Mouse (Mus musculus) Muller cell, postnatal 12 days (primary cell): ENCODE results near the gene Pmepa1.

Experiments
- DNase-seq: peaks from one replicate; pipeline ENCODE4 v3.0.0-alpha.2; 2015; ENCODE audit errors: inconsistent ontology term

The Pmepa1 gene

DNA sequence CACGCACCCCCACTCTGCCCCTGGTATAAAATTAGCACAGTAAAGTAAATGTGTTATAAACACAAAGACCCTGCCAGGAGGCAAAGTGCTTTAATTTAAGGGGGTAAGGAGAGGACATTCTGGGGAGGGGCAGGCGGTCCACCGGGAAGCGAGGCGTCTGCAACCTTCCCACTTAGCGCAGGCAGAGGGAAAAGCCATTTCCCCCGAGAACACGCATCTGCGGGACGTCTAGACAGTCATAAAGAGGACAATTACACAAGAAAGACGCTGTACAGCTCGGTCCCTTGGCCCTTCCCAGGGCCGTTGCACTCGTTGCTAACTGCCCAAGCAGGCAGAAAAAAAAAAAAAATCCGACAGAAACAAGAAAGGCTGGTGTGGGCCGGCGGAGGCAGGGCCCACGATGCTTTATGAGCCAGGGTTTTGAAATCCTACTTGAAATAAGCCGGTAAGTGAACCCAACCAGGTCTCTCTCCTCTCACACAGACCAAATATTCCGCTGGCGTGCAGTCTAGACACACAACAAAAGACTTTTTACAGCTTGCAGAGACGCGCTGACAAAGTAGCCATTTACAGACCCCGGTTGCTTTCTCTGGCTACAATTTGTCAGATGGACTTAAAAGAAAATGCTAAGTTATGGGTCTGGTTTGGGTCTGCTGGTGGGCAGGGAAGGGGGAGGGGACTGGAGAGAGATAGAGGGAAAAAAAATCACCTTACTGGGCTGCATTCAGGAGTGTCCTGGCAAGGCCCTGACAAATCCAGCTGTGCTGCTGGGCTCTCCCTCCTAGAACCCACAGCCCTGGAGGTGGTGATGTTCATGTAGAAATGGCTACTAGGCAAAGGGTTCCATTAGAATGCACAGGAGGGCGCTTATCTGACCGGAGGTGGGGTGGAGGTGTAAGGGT is 22.3 kb downstream of the Pmepa1 start:
- no peak for DNase-seq

DNA sequence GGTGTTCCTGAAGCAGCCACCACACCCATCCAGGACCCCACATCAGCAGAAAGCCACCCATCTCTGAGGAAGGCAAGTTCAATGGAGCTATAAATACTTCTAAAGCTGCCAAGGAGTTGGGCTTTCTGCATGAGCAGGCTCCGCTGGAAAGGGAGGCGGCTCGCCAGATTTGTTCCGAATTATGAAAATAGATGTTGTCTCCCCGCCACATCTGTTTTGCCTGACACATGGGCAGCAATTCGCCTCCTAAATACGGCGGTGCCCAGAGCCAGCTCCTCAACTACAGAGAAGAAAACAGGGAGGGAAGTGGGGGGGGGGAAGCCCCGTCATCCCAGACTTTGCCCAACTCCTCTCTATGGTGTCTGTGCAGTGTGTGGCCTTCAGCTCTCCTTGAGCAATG is 24.7 kb downstream of the Pmepa1 start:
- no peak for DNase-seq

DNA sequence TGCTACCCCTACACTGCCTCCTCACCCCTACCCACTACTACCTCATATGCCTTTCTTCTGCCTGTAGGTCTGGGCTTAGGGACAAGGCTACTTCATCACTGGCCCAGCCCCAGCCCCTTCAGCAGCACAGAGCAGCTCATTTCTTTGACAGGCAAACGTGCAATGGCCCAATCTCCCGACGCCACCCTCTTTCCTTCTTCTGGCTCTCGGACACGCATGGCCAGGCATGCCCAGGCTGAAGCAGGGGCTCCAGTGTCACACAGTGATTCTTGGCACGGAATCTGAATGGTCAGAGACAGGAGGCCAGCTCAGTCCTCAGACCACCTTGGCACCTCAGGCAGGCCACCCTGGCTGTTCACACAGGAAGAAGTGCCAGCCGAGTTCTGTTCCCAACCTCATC is 25.2 kb downstream of the Pmepa1 start:
- DNase-seq: no peak

DNA sequence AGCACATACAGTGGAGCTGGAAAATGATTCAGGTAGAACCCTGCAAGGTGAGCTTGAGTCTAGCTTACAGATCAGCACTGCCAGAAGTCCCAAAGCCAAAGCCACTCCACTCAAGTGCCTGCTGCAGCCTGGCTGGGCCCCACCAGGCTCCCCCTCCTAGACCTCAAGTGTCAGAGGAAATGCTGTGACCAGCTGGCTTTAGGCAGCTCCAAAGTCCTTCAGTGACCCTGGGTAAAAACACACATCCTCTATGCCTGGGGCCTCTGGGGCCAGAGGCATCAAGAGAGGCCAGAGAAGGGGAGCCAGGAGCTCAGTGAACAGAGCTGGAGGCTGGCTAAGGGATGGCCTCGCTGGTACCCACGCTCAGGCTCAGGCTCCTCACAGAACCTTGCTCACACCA is 25.9 kb downstream of the Pmepa1 start:
- no peak for DNase-seq

DNA sequence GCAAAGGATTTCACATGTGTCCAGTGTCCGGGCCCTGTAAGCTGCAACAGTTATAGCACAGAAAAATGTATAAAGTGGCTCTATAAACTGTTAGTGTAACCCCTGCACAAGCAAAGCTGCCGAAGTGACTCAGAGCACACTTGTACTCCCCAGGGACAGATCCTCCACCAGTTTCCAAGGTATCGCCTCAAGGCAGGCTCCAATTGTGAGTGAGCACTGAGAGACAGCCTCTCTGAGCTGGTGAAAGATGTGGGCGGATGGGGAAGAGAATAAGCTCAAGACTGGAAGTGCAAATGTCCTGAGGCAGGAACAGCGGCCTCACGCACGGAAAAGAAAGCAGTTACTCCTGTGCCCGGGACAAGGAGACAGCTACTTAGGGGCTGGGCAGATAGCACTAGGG is 26.4 kb downstream of the Pmepa1 start:
- no peak for DNase-seq

DNA sequence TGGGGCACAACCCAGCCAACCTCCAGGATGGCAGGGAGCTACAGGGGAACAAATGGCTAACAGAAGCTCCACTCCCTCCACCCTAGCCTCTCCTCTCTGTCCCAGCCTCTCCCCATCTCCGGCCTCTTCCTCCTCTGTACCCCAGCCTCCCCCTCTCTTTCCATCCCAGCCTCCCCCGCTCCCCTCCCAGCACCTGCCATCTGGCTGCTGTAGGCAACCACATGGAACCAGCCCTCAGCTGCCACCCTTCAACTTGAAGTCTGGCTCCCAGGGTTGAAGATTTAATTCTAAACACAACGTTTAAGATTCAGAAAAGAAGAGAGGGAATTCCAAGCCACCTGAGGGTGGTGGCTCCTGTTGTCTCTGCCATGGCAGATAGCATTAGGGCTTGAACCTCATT is 26.9 kb downstream of the Pmepa1 start:
- no peak for DNase-seq

DNA sequence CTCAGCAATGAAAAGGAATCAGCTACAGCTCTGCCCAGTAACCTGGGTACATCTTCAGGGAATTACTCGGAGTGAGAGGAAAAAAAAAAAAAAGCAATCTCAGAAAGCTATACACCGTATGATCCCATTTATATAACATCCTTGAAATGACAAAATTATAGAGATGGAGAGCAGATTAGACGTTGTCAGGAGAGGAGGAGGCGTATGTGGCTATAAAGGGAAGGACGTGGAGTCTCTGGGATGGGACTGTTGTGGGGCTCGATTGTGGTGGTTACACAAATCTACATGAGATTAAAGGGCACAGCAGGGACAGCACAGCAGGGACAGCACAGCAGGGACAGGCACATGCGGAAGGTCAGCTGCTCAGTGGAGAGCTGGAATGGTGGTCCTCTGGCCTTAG is 27.5 kb downstream of the Pmepa1 start:
- no peak for DNase-seq

DNA sequence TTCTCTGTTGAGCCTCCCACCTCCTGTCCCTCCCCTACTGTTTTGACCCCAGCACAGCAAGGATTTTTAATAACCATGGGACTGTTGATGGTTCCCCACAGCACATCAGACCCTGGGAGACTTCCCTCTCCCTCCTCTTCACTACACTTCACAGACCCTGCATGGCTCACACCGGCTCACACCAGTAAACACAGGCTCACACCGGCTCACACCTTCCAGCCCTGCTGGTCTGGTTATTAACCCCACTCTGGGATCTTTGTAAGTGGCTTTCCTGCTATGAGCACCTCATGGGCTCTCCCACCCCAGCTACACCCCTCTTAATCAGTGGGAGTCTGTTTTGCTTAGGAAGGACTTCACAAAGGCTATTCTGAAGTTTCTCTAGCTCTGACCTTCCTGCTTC is 28.4 kb downstream of the Pmepa1 start:
- DNase-seq: no peak

DNA sequence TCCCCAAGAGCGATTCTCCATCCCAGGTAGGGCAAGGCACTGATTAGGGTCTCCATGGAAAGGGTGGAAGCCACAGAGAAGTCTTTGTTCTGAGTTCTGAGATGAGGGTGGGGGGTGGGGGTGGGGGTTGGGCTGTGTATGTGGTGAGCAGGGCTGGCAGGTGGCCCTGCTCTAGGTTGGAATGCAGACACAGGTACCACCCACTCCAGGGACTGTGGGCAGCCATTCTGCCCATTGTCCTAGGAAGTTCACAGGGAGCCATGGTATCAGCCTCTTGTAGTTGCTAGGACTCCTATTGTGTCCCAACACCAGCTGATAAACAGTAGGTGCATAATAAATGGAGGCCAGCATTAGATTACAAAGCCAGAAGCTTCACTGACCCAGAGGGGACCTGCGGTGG is 29.1 kb downstream of the Pmepa1 start:
- no peak for DNase-seq

DNA sequence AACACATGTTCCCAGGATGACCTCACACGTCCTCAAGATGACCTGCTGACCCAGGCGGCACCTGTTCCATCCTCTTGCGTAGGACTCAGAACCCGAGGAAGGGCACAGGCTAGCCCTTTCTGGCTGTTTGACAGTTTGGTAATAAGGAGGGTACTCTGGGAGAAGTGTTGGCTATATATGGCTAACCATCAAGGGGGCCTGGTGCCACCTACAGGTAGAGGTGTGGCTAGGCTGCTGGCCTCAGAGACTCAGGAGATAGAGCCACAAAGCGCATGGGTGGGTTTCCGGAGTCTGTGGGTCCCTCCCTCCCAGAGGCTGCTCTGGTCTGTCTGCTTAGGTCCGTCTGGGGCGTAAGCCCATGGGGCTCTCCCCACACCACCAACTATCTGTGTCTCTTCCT is 29.6 kb downstream of the Pmepa1 start:
- no peak for DNase-seq

DNA sequence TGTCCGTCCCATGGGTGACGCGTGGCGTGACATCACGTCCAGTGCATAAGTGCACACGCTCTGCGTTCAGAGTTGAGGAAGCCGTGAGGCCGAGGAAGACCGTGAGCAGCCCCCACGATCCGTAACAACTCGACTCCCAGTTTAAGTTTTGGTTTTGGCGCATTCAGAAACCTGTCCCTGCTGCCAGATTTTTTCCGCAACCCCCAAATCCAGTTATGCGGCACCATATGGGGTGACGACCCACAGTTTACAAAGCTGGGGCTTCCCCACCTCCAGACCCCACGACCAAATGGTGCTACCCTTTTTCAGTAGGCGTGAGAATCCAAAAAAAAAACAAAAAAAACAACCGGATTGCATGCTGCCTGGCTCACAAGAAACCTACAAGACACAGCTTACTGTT is 31.1 kb downstream of the Pmepa1 start:
- no peak for DNase-seq

DNA sequence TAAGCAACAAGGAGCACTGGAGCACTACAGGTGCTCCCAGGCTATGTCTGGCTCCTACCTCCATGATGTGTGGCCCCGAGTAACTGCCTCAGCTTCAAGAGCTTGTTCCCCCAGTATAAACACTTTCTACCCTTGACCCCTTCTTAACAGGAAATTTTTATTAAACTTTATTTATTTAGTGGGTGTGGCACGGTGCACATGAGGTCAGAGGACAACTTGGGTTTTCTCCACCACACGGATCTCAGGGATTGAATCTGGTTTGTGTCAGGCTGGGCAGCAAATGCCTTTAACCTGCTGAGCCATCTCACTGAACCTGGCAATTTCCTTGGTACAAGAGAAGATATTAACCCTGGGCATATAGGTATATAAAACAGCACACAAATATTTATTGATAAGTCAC is 32.2 kb downstream of the Pmepa1 start:
- no peak for DNase-seq

DNA sequence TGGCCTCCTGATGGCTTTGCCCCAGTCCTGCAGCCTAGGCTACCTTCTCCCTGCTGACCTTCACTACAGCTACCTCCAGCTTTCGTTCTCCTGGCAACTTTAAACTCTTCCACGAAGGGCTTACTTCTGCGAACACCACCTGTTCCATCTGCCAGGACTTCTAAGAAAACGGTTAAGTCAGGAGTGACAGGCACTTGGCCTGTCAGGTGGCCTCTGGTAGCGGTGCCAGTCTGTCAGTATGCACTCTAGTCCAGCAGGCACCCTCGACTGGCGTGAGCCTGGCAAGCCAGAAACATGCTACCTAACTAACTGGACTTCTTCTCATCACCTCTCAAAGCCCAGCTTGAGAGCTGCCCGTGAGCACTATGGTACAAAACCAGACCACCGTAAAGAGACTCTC is 32.7 kb downstream of the Pmepa1 start:
- DNase-seq: no peak

DNA sequence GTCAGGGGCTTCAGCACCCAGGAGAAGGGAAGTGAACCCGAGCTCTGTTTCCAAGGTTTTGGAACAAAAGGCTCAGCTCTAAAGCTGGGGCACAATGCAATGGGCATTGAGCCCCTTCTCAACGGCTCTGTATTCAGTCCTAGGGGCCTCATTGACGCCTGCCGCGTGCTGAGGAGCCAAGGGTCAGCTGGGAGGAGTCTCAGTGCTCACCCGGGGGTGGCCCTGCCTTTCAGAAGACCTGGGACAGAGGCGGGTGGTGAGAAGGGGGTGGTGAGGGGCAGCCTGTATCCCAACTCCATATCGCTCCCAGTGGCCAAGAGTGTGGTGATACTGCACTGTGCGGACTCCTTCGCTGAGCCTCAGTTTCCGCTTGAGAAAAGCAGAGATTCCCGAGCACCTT is 33.5 kb downstream of the Pmepa1 start:
- DNase-seq: peak; percentile 69

DNA sequence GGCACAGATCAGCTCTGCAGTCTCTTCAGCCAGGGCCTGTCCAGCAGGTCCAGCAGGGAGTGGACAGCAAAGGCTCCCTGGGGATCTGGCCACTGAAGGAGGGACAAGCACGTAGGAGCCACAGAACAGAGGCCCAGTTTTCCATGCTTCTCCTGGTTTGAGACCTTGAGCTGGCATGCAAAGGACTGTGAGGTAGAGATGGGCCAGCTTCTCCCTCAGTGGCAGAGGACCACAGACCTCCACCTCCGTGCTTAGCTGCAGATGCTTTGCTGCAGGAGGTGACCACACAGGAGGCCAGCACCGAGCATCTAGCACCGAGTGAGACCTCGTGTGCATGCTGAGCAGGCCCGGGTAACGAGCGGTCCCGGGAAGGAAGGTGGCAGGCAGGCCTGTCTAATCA is 35.6 kb downstream of the Pmepa1 start:
- peak; percentile 51 for DNase-seq

DNA sequence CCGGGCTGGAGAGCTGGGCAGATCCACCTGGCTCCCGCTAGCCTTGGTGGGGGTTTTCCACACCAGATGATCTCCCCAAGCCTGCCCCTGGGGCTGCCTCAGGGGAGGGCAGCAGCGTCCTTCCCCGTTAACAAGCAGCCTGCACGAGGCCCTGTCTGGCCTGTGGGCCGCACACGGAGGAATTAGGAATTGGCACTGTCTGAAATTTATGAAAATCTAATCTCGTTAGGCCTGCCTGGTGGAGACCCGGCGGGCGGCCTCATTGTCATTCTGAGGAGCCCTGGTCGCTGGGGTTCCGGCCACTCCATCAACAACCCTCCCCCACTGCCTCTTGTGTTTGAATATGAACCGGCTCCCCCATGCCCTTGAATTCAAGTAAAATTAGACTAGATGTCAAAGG is 37.8 kb downstream of the Pmepa1 start:
- DNase-seq: peak; percentile 72

DNA sequence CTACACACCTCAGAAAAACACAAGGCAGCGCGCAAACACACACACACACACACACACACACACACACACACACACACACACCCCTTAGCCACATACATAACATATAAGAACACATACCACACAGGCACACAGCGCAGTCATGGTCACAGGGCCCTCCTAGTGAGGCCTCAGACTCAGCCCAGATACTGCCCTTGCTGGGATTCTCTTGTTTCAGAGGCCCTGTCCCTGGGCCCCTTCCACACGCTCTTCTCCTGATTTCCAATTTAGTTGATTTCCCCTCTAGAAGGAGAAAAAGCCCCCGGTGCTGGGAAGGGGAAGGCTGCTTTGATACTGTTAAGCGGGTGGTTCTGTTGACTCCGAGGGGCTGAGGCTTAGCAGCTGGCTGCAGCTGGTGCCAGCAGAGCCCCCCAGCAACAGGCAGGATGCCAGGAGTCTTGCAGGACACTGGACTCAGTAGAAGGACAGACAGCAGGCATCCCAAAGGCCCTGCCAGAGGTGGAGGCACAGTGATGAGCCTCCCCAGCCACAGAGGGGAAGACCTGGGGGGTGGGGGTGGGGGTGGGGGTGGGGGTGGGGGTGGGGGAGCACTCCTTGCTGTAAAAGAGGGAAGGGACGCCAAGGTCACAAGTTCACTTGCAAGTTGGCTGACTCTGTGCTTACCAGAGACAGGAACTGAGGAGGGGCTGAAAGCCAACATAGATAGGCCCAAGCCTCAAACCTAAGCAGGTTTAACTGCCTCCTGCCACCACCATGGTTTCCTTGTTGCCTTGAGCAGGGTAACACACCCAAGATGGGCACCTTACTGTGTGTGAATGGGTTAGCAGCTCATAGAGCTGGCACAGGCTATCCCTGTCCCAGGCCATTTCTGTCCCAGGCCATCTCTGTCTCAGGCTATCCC is 40.6 kb downstream of the Pmepa1 start:
- DNase-seq: no peak

DNA sequence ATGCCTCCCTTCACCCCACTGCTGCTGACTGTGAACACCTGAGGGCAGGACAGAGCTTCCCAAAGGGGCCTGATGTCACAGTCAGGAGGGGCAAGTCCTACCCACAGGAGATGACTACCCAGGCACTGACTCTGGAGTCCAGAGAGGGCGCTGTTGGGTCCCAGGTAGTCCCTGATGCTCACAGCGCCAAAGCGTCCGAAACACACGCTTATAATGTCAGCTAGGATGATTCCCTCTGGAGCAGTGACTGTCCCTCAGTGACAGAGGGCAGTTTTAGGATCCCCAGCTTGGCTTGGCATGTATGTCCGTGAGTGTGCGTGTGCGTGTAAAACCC is 43.6 kb downstream of the Pmepa1 start:
- peak; percentile 65 for DNase-seq

DNA sequence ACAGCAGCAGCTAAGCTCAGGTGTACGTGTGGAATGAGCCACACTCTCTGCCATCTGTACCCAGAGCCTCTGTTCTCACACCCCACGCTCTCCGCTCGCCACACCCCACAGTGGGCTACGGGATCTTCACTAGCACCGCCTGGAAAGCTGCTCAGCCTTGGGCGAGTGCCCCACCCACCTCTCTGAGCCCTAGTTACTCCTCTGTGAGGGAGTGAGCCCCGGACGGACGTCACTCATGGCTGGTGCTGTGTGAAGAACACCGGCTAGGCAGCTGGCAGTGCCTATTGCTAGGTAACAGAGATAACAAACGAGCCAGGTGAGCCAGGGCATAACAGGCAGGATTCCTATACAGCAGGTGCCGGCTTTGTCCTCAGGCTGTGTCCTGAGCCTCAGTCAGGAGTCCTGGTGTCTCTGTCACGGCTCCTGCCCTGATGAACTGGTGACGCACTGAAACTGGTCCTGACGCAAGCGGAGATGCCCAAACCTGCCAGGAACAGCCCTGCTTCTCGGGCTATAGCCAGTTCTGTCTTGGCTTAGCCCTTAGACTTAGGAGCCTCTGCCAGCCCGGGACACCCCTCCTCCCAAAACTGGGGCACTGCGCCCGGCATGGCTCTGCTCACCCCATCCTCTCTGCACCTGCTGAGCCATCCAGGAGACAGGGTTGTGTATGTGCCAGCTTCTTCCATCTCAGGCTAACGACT is 44.1 kb downstream of the Pmepa1 start:
- peak; percentile 62 for DNase-seq

DNA sequence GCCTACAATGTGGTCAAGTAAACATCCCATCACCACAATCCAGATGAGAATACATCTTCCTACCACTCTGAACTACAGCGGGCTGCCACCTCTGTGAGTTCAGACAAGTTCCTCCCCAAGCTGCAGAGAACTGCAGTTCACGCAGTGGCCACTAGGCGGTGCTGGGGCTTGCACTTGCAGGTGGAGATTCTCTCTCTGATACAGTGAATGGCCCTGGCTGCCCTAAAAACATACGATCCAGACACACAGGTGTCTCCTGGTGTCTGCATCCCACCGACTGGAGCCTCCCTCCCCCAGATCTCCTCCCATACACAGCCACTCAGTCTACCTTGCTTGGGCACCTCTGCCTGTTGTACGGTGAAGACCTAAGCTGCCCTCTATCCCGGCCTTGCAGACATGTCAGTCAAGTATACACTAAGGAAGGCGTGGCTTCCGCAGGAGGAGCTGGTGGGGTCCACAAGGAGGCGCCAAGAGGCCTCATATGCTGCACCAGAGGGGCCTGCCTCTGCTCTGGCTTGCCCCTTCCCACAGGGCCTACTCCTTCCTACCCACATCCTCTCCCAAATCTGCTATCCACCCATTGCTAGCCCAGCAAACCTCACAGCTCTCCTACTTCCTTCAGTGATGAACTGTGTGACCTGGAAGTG is 46.6 kb downstream of the Pmepa1 start:
- DNase-seq: peak; percentile 78

DNA sequence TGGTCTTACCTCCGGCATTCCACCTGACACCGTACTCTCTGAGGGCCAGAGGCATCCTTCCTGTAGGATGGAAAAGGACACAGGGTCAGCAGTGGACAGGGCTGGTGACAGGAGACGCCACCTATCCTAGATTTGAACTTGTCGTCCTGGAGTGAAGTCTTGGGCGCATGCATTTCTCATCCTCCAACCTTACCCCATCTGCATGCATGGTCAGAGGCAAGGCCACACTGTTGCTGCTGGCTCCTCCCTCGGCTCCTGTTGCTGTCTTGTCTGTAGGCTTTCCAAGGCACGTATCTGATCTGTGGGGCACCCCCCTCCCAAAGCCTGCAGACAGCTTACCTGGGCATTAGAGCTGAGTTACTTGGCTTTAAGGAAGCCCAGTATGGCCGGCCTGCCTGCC is 47.8 kb downstream of the Pmepa1 start:
- peak; percentile 31 for DNase-seq

DNA sequence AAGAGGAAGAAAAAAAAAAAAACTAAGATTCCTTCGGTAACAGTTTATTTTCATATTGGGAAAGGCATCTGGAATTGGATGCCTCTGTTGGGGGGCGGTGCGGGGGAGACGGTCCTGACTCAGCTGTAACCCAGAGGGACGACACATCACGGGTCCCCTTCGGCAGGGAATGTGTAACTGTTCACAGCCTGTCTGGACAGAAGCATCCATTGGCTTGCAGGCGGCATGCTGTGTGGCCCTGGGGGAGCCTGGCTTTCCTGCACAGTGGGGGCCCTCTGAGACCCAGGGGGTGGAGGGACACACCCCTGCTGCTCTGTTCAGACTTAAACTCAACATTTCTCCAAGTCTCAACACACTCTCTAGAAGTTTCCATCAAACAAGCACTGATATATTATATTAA is 49.5 kb downstream of the Pmepa1 start:
- no peak for DNase-seq
